Mouse (Mus musculus): ENCODE data around the gene Gm28510.
"Not testable (repeated sequence)": the region's sequence is repeated elsewhere in the genome, so short reads cannot be mapped to it uniquely, and the experiment has no call there.

The Gm28510 gene

DNA sequence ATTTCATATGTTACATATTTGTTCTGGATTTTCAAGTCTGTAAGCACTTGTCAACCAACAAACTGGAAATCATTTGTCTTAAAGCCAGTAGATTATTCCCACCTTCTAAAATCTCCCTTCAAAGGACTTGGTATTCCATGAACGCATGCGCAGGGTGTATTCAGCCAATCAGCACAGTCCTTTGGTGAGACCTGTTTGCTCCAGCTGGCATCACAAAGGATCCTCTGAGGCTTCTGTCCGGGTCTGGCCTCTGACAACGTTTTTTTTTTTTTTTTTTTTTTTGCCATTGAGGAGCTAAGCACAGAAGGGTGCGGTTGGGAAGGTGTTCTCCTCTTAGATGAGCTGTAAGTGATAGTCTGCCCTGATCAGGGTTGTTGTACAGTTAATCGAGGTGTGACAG lies at the start of gene Gm28510:
Gene Gm28510 (plus strand): TSS at position 301 of the 400 bp plus-strand sequence.
- not testable (repeated sequence) for DNase-seq
